Mouse (Mus musculus) adrenal gland, adult 8-10 months (tissue): Measurements from ENCODE around the gene Calm2. TPM values are rescaled to one million over a fixed set of nuclear protein-coding genes. Genes with fewer than 3 reads are reported as not detected.

Experiments
- DNase-seq: peaks from one replicate; pipeline ENCODE4 v3.0.0; 2022
- total RNA-seq, 4 experiments: library from RNA; stranded (reverse); gene quantifications; 2 replicates each; pipeline ENCODE4 v1.2.4; 2022

Calm2 gene
- total RNA-seq, 4 experiments from 2014 or later: 507 to 545 (median 540) TPM

DNA sequence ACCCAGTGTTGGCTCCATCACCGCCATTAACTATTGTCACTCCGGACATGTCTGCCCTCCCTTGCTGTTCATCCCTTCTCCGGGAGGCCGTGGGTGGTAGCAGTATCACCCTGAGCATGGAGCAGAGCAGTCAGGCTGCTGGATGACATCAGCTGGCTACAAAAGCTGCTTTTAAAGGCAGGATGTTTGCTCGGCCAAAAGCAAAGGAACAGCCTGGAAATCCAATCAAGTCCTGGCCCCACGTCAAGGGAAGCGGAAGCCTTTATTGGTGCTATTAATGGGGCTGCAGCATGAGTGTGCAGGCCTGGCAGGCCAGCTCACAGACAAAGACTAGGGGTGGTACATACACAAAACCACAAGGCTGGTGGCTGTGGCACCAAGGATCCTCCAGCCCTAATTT lies 55.5 kb downstream of the Calm2 start:
- no peak for DNase-seq

DNA sequence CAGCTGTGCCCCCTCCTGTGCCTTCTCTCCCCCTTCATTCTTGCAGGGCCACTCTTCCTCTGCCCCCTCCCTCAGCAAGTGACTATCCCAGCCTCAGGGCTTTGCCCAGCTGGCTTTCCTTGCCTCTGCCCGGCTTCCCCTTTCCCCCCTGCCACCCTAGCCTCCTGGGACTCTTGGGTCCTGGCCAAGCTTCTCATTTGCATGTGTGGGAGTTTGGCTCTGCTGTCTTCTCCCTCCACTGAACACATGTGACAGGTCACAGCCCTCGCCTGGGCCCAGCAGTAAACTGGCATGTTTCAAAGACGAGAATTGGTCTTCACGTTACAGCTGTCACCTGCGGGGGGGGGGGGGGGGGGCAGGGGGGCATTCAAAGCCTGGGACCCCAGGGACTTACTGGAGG lies 59.7 kb downstream of the Calm2 start:
- DNase-seq: no peak

DNA sequence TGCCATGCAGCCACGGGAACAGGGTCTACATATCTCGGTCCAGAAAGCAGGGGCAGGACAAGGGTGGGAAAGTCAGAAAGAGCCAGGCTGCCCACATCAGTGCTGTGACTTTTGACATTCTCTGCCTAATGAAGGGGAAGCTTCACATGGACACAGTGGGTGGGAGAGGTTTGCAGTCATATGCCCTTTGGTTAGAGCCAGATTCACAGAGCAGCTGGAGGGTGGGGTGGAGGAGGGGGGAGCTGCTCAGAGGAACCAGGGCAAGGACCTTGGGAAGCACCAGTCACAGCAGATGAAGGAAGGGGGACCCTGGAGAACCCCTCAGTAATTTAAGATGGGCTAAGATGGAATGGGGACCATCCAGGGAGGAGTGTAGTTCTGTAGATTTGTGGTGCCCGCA lies 60.9 kb downstream of the Calm2 start:
- no peak for DNase-seq

Other genes starting within 250 kb of the Calm2 start
- gene Mcfd2, start 181.0 kb downstream of the Calm2 start, total RNA-seq: 100 to 1,000 TPM; 212 to 358 (median 282) TPM
- gene Ttc7, start 164.0 kb downstream of the Calm2 start, total RNA-seq: 10 to 100 TPM; 13.5 to 18.6 (median 15.2) TPM
- not detected for gene Stpg4, start 19.2 kb downstream of the Calm2 start, total RNA-seq
- under 1 TPM in 2 of 4 experiments, not detected in 2; 0.32 to 0.56 TPM for gene Epcam, start 189.0 kb upstream of the Calm2 start, total RNA-seq
- 10 to 100 TPM; 20.8 to 27.1 (median 23.5) TPM for gene Msh2, start 225.4 kb upstream of the Calm2 start, total RNA-seq